Mouse (Mus musculus): ENCODE data around the gene Ddhd1.

Gene Ddhd1

GRCm38 (mm10) chr14:45657641-45658611 is at the start of gene Ddhd1:
Gene Ddhd1, minus strand, starts transcription at chr14:45658143.
- DNase-seq = peak; percentile 88 to 91

DNA sequence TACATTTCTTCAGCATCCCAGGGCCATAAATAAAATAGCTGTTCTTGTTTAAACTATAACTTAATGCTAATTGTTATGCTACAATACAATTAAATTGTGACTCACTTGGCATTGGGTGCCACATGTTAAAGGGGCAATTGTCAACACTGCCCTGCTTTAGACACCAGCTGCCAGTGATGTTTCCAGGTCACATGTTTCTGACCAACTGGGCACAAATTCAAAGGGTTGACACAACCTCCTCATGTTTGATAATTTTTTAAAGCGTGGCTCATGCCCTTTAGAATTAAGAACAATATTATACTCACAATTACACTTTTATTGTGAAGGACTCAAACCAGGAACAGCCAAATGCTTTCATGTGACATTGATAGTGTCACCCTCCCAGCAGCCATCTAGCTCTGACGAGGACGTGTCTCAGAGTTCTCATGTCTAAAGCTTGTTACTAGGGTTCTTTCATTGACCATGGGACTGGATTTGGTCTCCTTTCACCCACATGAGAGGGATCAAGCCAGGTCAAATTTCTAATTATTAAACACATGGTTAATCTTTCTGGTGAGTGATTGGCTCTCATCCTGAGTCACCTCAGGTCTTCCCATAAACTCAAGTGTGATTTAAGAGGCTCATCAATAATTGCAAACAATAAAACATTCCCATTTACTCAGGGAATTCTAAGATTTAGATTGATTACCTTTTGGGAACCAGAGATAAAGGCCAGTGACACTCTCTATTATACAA is 49.4 kb upstream of the Ddhd1 start:
- no peak for DNase-seq

DNA sequence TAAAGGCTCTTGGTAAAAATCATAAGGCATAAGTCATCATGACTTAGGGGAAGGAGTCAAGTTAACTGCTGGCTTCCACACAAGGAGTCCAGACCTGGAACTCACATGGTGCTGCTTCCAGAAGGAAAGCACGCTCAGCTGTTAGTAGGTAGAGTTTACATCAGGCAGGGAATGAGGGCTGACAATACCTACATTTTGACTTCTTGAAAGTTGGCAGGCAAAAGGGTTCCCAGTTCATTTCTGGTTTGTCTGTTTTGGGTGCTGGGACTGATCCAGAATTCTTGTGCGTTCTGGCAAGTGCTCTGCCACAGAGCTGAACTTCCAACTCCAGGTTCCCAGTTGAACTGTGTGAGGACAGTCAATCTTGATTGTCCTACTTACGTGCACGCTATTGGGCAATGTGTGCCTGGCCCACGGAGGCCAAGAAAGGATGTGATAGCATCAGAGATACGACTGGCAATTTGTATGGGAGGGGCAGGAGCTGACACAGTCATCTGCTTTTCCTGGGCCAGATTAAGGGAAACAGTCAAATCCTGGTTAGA is 42.2 kb upstream of the Ddhd1 start:
- no peak for DNase-seq

- DNase-seq = no peak
Measured at GRCm38 (mm10) chr14:45698867-45699266, 40.9 kb upstream of the Ddhd1 start.

GRCm38 (mm10) chr14:45696098-45696497 is 38.2 kb upstream of the Ddhd1 start:
- DNase-seq = no peak

DNA sequence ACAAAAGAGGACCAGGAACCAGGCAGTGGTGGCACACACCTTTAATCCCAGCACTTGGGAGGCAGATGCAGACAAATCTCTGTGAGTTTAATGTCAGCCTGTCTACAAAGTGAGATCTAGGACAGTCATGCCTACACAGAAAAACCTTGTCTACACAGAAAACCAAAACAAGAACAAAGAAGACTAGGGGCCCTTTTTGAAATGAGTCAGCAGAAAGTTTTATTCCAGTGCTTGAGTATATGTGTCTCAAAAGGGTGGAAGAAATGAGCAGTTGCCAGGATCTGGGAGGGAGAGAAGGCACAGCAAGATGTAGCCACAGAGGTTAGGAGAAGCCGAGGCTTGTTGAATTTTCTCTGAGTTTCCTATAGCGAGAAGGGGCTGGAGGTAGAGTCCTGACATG is 35.9 kb upstream of the Ddhd1 start:
- DNase-seq = no peak

DNA sequence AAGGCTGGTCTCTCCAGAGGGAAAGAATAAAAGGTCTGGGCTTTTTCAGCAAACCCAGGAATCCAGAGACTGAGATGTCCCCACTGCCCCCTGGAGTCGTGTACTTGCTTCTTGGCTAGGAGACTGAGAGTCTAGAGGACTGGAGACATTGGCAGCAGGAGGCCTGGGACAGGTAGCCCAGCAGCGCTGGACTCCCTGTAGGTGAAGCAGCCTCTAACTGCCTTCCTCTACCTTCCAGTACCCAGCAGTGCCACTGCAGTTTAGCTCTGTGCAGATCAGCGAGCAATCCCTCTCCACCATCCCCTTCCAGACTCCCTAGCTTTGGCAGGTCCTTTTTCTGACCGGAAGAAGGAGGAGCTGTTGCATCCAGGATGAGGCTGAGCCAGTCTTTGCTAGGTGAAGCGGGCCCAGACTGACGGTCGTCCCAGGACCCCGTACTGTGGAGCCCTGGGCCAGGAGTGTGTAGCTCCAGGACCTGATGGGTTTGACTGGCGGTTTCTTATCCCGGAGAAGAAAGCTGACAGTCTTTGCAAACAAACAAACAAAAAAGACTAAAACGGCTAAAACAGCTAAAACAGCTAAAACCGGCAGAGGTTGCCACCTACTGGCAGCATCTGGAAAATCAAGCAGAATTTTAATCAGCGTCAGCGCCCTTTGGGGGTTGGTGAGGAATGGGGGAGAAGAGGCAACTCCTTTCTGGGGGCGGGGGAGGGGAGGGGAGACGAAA is 32.7 kb upstream of the Ddhd1 start:
- DNase-seq = peak; percentile 68 to 71

DNA sequence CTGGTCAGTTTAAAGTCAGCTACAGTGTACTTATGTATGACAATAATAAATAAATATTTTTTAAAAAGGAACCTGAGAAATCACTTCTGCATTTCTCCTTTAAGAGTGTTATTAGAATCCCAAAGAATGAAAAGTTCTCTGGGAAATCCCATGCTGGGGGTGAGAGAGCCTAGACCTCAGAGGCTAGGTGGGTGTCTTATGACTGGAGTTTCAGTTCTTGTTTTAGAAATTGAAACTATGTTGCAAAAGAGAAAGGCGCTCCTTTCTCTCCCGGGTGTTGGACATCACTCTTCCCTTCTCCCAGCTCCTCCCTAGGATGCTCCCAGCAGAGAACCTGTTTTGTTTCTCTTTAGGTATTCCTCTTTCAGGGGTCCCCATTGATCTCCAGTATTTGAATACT is 27.4 kb upstream of the Ddhd1 start:
- no peak for DNase-seq

DNA sequence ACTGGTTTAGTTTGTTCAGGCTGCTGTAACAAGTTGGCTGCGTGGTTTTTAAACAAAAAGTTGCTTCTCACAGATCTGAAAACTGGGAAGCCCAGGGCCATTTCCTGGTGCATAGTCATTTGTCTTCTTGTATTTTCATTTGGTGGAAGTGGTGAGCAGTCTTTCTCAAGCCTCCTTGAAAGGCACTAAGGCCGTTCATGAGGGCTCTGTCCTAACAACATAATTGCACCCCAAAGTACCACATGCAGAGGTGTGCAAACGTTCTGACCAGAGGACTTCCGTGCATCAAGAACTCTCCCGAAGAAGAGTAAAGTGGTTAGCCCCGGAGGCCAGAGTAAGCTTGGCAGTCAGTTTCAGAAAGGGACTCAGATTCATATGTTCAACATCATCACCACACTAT is 18.8 kb upstream of the Ddhd1 start:
- no peak for DNase-seq

DNA sequence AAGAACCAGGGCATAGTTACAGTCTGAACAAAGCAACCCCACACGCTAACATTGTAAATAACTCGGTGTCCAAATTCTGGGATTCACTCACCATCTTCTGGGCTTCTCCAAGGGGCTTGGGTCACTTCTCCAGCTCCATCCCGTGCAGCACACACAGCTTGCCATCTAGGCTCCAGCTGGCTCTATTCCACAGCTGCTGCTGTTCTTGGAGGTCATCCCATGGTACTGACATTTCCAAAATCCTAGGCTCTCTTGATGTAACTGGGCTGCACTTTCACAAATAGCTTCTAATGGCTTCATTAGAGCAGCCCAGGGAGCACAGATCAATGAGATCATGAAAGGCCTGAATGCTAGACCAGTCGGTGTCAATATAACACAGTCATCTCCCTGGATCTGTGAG is 10.4 kb upstream of the Ddhd1 start:
- peak in 1 of 2 experiments; percentile 42 for DNase-seq

DNA sequence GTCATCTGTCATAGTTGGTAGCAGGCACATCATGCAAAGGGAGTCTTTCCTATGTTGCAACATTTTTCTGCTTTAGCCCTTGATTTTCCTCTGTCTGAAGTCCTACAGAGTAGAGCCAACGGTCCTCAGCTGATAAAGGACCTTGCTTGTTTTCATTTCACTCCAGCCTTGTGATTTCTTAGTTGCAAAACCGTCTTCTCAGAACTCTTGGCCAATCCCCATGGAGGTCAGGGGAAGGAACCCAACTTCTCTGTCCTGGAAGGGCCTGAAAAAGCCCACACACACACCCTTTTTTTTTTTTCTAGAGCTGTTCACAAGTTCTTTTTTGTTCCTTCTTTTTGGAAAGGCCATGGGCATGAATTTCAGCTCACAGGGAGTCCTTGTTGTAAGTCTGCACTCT is 9.3 kb upstream of the Ddhd1 start:
- no peak for DNase-seq

DNA sequence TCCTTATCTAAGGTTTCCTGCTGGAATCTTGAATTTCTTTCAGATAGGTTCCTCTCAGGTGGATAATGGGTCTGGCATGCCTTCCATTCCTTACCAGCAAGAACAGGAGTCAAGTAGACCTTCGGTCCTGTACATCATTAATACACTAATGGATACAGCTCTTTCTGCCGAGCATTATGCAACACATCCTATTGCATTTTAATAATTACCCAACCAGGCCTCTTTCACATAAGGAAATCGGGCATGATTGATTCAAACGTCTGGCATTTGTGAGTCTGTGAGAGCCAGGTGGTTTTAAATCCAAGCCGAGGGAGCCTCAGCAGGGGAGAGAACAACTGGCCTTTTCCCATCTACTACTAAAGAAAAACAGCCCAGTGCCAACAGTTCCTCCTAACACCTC is 3.6 kb upstream of the Ddhd1 start:
- DNase-seq = no peak

DNA sequence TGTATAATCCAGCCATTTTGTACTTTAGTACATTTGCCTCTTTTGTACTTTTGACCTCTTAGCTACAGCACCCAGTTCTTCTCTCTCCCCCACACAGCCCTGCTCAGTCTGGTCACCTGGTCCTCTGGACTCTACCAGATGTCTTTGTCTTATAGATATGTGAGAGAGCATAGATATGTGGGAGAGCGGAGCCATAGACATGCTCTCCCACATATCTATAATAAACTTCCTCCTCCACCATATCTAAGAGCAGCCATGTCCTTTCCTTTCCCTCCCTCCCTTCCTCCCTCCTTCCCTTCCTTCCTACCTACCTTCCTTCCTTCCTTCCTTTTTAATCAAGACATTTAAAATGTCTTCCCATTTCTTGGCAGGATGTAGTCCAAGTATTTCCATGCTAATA is 2.4 kb upstream of the Ddhd1 start:
- no peak for DNase-seq

- DNase-seq = peak; percentile 72 to 75
Measured at GRCm38 (mm10) chr14:45656831-45657640, 907 bp downstream of the Ddhd1 start.

- peak in 1 of 2 experiments; percentile 17 for DNase-seq
Measured at GRCm38 (mm10) chr14:45654876-45655416, 3.0 kb downstream of the Ddhd1 start.

DNA sequence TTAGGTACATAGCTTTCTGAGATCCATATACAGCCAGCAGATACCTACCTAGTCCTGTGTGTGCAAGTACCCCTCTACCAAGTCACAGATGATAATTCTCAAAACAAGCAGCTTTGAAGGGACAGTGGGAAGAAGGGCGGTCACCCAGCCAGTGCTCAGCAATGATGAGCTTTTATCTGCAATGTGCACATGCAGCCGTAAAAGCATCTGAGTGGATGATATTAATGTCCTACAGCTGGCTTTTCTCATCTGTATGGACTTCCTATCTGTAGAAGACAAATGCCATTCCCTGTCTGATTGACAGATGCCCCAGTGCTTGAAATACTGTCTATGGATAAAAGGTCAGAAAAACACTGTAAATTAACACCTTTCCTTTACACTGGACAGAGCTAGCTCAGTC is 4.2 kb downstream of the Ddhd1 start:
- no peak for DNase-seq

- DNase-seq = no peak
Measured at GRCm38 (mm10) chr14:45648999-45649818, 8.7 kb downstream of the Ddhd1 start.

DNA sequence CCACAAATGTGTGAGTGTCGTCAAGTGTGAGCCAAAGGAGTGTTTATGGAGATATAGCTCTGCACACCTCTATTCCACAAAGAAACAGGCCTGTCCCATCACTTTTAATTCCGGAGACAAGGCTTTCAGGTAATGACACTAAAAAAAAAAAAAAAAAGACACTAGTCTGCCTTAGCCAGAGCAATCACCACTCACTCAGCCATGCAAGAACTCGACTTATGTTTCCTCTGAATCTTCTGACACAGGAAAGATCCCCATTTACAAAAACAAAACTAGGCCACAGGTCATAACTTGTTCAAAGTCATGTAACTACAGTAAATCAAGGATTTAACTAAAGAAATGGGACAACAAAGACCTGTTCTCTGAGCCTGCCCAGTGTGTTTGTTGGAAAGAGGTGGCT is 9.8 kb downstream of the Ddhd1 start:
- DNase-seq = no peak

GRCm38 (mm10) chr14:45647632-45648031 is 10.3 kb downstream of the Ddhd1 start:
- no peak for DNase-seq

GRCm38 (mm10) chr14:45647175-45647574 is 10.8 kb downstream of the Ddhd1 start:
- DNase-seq = no peak

GRCm38 (mm10) chr14:45644786-45645185 is 13.2 kb downstream of the Ddhd1 start:
- DNase-seq = no peak

Data from cerebellum, postnatal 14 days (tissue).